Mouse (Mus musculus) heart, adult 2 months (tissue): ENCODE measurements around the gene Rapgef5.

Experiments
- CTCF ChIP-seq: fragments of 200-600 bp; IDR thresholded peaks from 2 replicates; pipeline ENCODE4 v1.8.1; 2022; ENCODE audit warnings: antibody characterized with exemption, mild to moderate bottlenecking, moderate library complexity
- POLR2A ChIP-seq: fragments of 200-500 bp; IDR thresholded peaks from 2 replicates; pipeline ENCODE4 v1.6.1; 2011; ENCODE audit warnings: mild to moderate bottlenecking, low read depth, low read length, control low read depth; ENCODE audit not compliant: insufficient read depth

DNA sequence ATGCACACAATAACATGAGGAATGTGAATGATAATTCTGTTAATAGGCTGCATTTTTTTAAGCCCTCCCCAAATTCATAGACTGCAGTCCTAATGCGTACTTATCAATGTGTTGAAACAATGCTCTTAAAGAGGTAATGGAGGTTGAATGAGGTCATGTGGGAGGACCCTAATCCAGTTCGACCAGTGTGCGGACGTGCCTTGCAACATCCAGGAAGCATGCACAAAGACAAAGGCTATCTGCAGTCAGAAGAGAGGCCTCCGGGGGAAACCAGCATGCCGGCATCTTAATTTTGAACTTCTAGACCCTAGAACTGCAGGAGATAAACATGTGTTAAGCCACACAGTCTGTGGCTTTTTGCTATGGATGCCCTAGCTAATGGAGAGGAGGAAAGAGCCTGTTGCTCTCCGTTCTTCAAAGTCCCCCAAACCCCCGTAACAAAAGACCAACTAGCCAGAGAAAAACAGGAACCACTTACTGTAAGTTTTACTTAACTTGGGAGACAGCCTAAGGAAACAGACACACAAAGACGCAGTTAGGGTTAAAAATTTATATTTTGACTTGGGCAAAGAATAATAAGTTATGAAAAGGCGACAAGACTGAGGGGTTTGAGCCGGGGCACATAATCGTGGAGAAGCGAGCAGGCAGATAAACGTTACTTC is 1.1 kb downstream of the Rapgef5 start:
- TF ChIP-seq CTCF (no peak), POLR2A (no peak)
